Mouse (Mus musculus): Measurements from ENCODE around the gene Trim44. TPM values are rescaled to one million over a fixed set of nuclear protein-coding genes. Genes with fewer than 3 reads are reported as not detected.

Gene Trim44
- polyA plus RNA-seq, 1 experiment from 2014 or later = 25.3 TPM

DNA sequence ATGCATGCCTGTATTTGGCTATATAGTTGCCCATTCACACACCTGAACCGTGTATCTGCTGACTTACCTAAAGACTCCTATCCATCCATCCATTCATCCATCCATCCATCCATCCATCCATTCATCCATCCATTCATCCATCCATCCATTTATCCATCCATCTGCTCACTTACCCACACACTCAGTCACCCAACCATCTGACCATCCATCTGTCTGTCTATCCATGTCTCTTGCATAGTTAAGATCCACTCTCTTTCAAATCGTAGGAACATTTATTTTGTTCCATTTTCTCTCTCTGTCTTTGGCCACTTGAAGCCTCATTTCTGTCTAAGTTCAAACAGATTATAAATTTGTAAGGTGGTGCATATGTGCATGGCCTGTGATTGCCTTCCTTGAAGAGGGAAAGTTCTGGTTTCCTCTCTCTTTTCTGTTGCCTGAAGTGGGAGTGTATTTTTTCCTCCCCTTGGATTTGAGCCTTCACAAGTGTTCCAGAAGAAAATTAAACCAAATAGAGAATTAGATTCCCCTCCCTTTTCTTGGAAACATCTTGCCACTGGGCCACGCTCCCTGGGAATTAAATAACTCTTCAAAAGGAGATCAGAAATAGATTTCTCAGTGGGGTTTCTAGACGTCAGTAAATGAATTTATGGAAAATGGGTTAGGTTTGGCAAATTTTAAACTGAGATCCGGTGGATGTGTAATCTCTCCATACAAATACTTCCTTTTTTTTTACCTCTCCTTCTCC is 150.9 kb downstream of the Trim44 start:
- Histone ChIP-seq H3K4me3 (no peak overlapping the region), H3K36me3 (no peaks in the 10 kb centered on the region), H3K27me3 (ENCODE audit: insufficient read depth, poor library complexity, severe bottlenecking) (peaks cover 35% of the 10 kb centered on the region), H3K9me3 (no peaks in the 10 kb centered on the region), H3K4me1 (replicated peaks) (peaks cover 22% of the 10 kb centered on the region), H3K27ac (no peak overlapping the region)
- WGBS = 82% methylated on average over 5 of the region's 5 CpGs
- DNase-seq (ENCODE audit: low spot score) = no peak

DNA sequence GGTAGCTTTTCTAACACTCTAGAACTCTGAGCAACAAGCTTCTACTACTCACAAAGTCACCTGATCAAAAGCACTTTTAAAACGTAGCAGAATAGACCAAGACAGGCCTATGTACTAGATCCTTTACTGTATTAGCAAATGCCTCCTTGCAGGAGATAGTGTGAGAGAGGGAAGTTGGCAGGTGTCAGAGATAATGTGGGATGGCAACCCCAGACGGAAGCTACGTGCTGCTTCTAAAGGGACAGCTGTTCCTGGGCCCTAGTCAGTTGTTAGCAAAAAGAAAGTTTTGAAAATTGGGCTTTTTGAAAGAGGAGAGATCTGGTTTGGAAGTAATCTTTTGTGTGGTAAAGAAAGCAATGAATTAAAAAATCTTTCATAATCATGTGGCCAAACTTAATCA is 151.5 kb downstream of the Trim44 start:
- 84% methylated on average over 3 of the region's 3 CpGs for WGBS
- Histone ChIP-seq H3K27me3 (ENCODE audit: insufficient read depth, poor library complexity, severe bottlenecking) (peaks cover 35% of the 10 kb centered on the region), H3K4me3 (no peak overlapping the region), H3K27ac (no peak overlapping the region), H3K9me3 (no peaks in the 10 kb centered on the region), H3K4me1 (replicated peaks) (peaks cover 22% of the 10 kb centered on the region), H3K36me3 (no peaks in the 10 kb centered on the region)
- no peak for DNase-seq (ENCODE audit: low spot score)

DNA sequence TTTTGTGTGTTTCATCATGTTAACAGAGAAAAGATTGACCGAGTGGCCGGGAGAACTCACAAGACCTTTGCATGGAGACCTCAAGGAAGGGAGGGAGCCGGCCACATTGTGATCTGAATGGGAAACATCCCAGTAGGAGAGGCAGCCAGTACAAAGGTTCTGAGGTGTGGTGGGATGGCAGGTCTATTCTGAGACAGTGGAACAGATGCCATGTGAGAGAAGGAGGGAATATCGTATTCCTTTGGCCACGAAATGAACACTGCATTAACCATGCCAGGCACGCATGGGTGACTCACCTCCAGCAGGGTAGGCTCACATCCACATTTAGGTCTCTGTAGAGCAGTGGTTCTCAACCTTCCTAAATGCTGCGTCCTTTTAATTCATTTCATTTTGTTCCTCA is 154.4 kb downstream of the Trim44 start:
- no peaks in the 10 kb centered on the region for H3K36me3 ChIP-seq
- no peak for DNase-seq (ENCODE audit: low spot score)
- no peaks in the 10 kb centered on the region for H3K9me3 ChIP-seq
- no peak overlapping the region for H3K4me3 ChIP-seq
- peaks cover 9% of the 10 kb centered on the region for H3K4me1 ChIP-seq (replicated peaks)
- H3K27me3 ChIP-seq (ENCODE audit: insufficient read depth, poor library complexity, severe bottlenecking) = peaks cover 15% of the 10 kb centered on the region
- 88% methylated on average over 7 of the region's 7 CpGs for WGBS
- H3K27ac ChIP-seq = no peak overlapping the region

DNA sequence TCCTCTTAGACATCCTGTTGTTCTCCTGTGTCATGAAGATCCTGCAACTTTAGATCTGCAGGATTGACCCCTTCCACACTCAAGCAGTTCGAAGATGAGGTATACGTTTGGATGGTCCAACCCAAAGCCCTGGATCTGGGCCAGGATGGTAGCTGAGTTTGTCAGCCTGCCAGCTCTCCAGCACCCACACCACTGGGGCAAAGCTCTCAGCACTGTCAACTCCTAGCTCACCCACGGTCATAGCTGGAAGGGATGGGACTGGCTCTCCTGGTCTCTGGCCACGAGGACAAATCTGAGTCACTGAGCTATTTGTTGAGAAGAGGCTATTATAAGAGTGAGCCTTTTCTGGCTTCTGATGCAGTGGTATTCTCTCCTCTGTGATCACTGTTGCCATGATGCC is 155.0 kb downstream of the Trim44 start:
- no peaks in the 10 kb centered on the region for H3K36me3 ChIP-seq
- DNase-seq (ENCODE audit: low spot score) = no peak
- WGBS = 83% methylated on average over 4 of the region's 4 CpGs

More for the DNA sequence above, 155.0 kb downstream of the Trim44 start:
- H3K9me3 ChIP-seq = no peaks in the 10 kb centered on the region
- H3K4me3 ChIP-seq = no peak overlapping the region
- H3K4me1 ChIP-seq (replicated peaks) = peaks cover 4% of the 10 kb centered on the region
- H3K27ac ChIP-seq = no peak overlapping the region
- peaks cover 10% of the 10 kb centered on the region for H3K27me3 ChIP-seq (ENCODE audit: insufficient read depth, poor library complexity, severe bottlenecking)

Other genes with a start within 250 kb of the Trim44 start
- gene Ldlrad3, start 221.4 kb downstream of the Trim44 start, polyA plus RNA-seq (2016; fragmentation: Nextera tagmentation; extraction: Ambion mirVana) = 54.4 and 55.9 TPM in 2 replicates
- gene Fjx1, start 44.7 kb upstream of the Trim44 start, polyA plus RNA-seq (2016; fragmentation: Nextera tagmentation; extraction: Ambion mirVana) = 17.4 and 25.0 TPM in 2 replicates
- gene Pamr1, start 142.2 kb upstream of the Trim44 start, polyA plus RNA-seq (2016; fragmentation: Nextera tagmentation; extraction: Ambion mirVana) = 0.51 and 0.68 TPM in 2 replicates